Mouse (Mus musculus): ENCODE measurements around the gene Gzmn.

DNA sequence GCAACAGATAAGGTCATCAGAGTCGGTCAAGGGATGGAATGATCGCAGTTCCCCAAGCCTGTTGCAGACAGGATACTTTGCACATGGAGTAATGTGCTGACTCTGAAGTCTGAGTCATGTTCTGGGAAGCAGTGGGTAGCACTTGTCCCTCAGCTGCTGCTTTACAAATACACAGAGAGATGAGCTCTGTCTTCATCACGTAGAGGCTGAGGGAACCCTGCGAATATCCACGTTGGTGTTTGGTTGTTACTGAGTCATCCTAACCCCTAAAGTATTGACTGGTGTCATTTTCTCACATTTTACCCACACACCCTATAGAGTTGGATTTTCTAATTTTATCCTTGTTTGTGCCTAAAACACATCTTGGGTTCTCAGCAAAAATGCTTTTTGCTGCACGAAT, 6.4 kb downstream of the Gzmn start:
- TF ChIP-seq POLR2A (IDR thresholded peaks at IDR 0.05; ENCODE audit: control insufficient read depth, extremely low read depth, insufficient read depth, low read length, poor library complexity) = no peak
- TF ChIP-seq CTCF (IDR thresholded peaks at IDR 0.05; ENCODE audit: borderline replicate concordance, control insufficient read depth, extremely low read depth, insufficient read depth, low read length, poor library complexity) = no peak
